Mouse (Mus musculus) heart, postnatal 10 days (tissue): ENCODE data around the gene Cuzd1. TPM values are rescaled to one million over a fixed set of nuclear protein-coding genes. Genes with fewer than 3 reads are reported as not detected.

ENCODE experiments used
- DNase-seq, 2 experiments: peaks; one replicate each; pipeline ENCODE4 v3.0.0; 2021
- intact Hi-C: fragments of 180-260 bp; cut with DNase I; formaldehyde crosslinking; loops from one replicate; pipeline ENCODE4 v1.15.1; 2025
- total RNA-seq, 2 experiments: library from RNA; stranded (reverse); gene quantifications; 2 replicates each; pipeline ENCODE4 v1.2.3; 2021

Gene Cuzd1
- total RNA-seq, 2 experiments from 2014 or later: not detected

- intact Hi-C loops: no loop called here
- no peak for DNase-seq
Measured at GRCm38 (mm10) chr7:131264251-131264650, 57.8 kb downstream of the Cuzd1 start.

GRCm38 (mm10) chr7:131260946-131261345, 61.1 kb downstream of the Cuzd1 start:
- intact Hi-C loops: no loop called here
- no peak for DNase-seq

Other genes starting within 250 kb of the Cuzd1 start
- not detected for gene 4933402N03Rik, start 176.0 kb downstream of the Cuzd1 start, total RNA-seq
- 10 to 100 TPM; 16.8 to 17.3 TPM for gene 5430419D17Rik, start 147.9 kb downstream of the Cuzd1 start, total RNA-seq
- gene Fam24b, start 7.2 kb upstream of the Cuzd1 start, total RNA-seq: not detected
- not detected for gene Fam24a, start 11.6 kb upstream of the Cuzd1 start, total RNA-seq
- 10 to 100 TPM; 14.2 to 16.1 TPM for gene 2310057M21Rik, start 40.5 kb upstream of the Cuzd1 start, total RNA-seq
- 10 to 100 TPM; 51.7 to 55.1 TPM for gene Pstk, start 48.8 kb upstream of the Cuzd1 start, total RNA-seq
- 10 to 100 TPM; 32.4 to 34.7 TPM for gene Ikzf5, start 88.2 kb upstream of the Cuzd1 start, total RNA-seq
- gene Acadsb, start 88.3 kb upstream of the Cuzd1 start, total RNA-seq: 10 to 100 TPM; 78.1 to 80.3 TPM
- gene Hmx3, start 220.6 kb upstream of the Cuzd1 start, total RNA-seq: not detected
- gene Hmx2, start 226.5 kb upstream of the Cuzd1 start, total RNA-seq: not detected
- gene Bub3, start 237.9 kb upstream of the Cuzd1 start, total RNA-seq: 10 to 100 TPM; 45.9 to 48.4 TPM